Mouse (Mus musculus) stomach, postnatal 0 days (tissue): ENCODE measurements at regions not wholly inside any gene's neighbourhood (a gene's known extent, or its start where the extent isn't known, plus 50 kb on each side); places are given as distances from the start of the nearest gene placed in this dataset.

Source experiments
- CTCF ChIP-seq: IDR thresholded peaks from 2 replicates; pipeline ENCODE4 v1.5.1; 2016; ENCODE audit warnings: antibody characterized with exemption, low read depth, mild to moderate bottlenecking, moderate library complexity
- EP300 ChIP-seq: optimal IDR thresholded peaks from 2 replicates; pipeline ENCODE3; 2016; ENCODE audit warnings: antibody characterized with exemption

GRCm38 (mm10) chr1:17493596-17493995 is 652.1 kb downstream of the Crisp4 start:
- TF ChIP-seq CTCF (no peak), EP300 (no peak)
